Mouse (Mus musculus) embryo, embryonic 9.5 days (tissue): ENCODE results near the gene Ccdc61.

Experiments
- DNase-seq: peaks from one replicate; pipeline ENCODE4 v3.0.0-alpha.2; 2017; ENCODE audit errors: extremely low spot score

Gene Ccdc61

GRCm38 (mm10) chr7:18910241-18910831 is at the start of gene Ccdc61:
TSS of gene Ccdc61 (minus strand) at chr7:18910415.
- peak; percentile 99 for DNase-seq

DNA sequence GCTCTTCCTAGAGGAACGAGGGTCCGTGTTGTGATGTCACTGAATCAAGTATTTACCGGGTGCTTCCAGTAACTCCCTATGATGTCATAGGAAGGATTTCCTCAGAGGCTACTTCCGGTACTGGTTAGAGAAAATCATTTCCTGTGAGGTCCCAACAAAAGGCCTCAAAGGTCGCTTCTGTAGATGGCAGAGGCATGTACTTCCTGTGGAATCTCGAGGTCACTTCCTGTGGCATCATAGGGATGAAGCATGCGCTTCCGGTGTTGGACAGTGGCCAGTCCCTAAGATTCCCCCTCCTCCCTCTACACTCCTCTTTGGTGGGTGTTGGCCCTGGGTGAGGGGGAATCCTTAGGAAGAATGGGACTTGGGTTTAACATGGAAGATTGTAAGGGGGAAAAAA is 49.2 kb upstream of the Ccdc61 start:
- no peak for DNase-seq

DNA sequence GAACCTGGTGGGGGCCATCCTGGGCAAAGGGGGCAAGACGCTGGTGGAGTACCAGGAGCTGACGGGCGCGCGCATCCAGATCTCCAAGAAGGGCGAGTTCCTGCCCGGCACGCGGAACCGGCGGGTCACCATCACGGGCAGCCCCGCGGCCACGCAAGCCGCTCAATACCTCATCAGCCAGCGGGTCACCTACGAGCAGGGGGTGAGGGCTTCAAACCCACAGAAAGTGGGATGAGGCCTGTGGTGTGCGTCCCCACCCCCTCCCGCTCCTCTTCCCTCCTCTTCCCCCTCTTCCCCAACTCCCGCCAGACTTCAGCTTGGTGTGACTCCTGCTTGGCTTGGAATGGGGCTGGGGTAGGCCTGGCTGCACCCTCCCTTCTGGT is 48.2 kb upstream of the Ccdc61 start:
- DNase-seq: no peak

- peak; percentile 66 for DNase-seq
These were observed 47.6 kb upstream of the Ccdc61 start for GRCm38 (mm10) chr7:18957569-18958383.

DNA sequence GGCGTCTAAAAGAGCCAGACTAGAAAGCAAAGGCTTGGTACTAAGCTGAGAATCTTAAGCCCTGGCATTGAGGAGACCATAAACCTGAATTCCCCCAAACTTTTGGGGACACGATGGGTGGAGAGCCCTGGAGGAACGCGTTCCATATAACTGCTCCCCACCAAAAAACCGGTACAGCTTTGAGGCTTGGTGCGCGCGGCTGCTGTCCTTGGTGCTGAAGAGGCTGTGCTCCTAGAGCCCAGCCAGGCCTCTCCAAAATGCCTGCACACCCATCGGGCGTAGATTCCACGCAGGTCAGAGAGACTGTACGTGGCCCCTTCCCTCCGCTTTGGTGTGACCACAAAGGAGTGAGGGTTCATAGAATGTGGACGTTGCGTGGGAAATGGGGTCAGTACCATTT is 41.2 kb upstream of the Ccdc61 start:
- DNase-seq: peak; percentile 61

DNA sequence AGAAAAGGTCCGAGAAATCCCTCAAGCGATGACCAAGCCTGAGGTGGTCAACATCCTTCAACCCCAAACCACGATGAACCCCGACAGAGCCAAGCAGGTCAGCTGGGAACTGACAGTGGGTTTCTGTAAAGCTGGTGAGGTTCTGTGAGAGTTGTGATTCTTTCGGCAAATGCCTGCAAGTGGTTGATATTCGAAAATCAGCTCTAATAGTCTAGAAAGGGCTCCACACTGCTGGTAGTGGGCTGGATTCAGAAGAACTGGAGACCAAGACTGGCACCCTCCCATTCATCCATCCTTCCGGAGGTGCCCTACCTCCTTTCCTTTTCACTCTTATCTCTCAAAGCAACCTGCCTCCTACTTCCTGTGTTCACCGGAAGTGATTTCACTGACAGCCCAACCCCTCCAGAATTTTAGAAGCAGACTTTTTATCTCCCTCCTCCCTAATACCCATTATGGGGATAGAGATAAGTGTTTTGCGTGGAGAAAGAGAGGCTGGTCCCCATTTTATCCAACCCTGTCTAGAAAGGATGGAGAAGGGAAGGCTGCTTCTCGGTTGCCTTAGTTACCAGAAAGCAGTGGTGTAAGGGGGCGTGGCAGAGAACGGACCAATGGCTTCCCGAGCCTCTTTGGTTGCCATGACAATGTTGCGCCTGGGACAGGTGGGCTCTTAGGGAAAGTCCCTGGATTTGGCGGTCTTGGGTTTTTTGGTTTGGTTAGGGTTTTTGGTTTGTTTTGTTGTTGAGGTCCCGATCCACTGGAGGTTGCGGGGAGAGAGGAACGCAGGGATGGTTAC is 40.5 kb upstream of the Ccdc61 start:
- DNase-seq: peak; percentile 59

DNA sequence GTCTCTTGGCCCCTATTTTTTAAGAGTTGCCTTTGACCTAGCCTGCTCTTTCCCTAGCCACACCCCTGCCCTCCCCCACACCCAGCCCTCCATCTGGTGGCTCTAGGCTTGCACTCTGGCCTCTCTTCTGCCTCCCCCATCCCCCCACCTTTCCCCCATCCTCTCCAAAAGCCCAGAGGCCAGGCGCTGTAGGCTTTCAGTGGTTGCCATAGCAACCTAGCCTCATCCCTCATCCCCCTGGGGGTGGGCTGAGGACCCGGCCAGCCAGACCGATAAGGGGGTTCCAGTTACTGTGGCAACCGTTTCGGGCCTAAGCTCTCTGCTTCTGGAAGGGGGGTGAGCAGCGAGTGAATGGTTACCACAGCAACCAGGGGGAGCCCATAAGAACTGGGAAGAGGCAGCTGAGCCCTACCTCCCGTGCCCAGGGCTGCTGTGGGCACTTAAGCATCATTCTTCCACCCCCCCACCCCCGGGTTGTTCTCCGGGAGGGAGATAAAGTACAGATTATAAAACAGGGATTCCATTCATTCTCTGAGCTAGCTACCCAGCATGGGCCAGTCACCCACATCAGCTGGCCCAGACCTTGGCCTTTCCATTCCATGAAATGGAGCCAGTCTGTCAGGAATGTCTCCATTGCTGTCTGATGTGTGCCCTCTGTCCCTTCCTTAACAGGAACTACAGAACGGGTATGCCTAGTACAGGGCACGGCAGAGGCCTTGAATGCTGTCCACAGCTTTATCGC is 39.7 kb upstream of the Ccdc61 start:
- peak; percentile 74 for DNase-seq

- no peak for DNase-seq
These were observed 37.9 kb upstream of the Ccdc61 start for GRCm38 (mm10) chr7:18948151-18948550.

DNA sequence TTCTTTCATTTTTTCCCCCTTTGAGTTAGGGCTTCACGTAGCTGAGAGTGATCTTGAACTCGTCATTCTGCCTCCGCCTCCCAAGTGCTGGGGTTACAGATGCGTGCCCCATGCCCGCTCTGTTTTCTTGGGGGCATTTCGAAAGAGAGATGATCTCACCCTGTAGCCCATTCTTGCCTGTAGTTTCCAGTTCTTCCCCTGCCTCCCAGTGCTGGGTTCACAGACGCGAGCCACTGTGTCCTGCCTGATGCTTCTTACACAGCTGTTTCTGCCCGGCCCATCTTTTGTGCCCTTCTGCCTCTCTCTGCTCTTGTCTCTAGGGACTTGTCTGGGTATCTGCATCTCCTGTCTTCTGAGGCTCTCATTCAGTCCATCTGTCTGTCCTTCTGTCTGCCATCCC is 32.6 kb upstream of the Ccdc61 start:
- DNase-seq: no peak

DNA sequence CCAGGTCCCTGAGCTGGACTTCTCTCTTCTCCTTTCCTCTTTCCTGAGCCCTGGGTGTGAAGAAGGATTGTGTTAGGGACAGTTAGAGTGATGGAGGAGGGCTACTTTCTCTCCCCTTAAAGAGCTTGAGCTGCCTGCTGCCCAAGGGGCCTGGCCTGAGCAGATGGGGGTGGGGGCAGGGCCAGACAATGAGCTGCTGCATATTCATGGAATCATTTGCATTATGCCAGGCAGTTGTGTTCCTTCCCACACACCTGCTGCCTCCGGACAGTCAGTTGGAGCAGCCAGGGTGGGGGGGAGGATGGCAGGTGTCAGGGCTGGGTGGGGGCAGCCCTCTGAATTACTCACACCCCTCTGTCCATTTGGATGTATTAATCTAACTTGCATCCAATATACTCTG is 32.2 kb upstream of the Ccdc61 start:
- no peak for DNase-seq

GRCm38 (mm10) chr7:18927759-18928158 is 17.5 kb upstream of the Ccdc61 start:
- no peak for DNase-seq

GRCm38 (mm10) chr7:18926911-18927310 is 16.7 kb upstream of the Ccdc61 start:
- no peak for DNase-seq

DNA sequence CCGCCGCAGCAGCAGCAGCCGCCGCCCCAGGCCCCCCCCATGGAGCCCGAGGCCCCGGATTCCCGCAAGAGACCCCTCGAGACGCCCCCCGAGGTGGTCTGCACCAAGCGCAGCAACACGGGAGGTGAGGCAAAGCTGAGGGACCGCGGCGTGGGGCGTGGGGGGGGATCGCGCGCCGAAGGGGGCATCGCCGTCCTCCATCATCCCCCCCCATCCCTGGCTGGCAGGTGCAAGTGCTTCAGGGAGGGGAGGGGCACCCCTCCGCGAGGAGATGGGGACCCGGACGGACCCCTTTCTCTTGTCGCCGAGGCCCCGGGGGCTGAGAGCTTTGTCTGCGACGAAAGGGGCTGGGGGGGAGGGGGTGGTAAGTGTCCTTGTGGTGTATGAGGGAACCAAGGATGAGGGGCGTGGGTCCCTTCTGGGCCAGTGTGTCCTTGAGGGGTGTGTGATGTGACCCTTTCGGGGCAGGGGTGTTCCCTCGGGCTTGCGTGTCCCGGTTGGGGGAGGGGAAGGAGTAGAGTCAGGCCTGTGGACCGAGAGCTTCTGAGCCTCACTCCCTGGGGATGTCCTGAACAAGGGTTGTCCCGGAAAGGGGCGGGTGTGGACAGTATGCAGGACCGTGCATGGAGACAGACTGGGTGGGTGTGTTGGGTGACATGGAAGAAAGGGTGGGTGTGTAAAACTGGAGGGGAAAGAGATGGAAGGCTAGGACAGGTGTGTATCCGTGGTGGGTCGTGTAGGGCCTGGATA is 16.0 kb upstream of the Ccdc61 start:
- peak; percentile 45 for DNase-seq

GRCm38 (mm10) chr7:18925162-18925938 is 15.1 kb upstream of the Ccdc61 start, which contains the start of gene Nova2:
TSS of gene Nova2 (plus strand) at chr7:18925888.
- peak; percentile 94 for DNase-seq

DNA sequence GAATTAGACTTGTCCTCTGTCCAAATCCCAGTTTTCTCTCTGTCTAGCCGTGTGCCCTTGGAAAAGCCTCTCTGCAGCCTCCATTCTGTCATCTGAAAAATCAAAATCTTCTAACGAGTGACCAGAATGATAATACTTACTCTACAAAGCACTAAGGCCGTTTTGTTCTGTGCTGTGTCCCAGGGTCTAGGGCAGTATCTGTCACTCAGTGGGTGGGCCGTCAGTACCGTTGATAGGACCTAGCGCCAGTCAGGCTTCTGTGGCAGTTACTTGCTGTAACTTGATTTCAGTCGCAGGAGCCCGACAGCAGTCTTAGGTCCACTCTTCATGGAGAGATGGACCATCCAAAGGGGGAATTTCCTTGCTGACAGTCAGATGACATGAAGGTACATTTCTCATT is 14.1 kb upstream of the Ccdc61 start:
- no peak for DNase-seq

DNA sequence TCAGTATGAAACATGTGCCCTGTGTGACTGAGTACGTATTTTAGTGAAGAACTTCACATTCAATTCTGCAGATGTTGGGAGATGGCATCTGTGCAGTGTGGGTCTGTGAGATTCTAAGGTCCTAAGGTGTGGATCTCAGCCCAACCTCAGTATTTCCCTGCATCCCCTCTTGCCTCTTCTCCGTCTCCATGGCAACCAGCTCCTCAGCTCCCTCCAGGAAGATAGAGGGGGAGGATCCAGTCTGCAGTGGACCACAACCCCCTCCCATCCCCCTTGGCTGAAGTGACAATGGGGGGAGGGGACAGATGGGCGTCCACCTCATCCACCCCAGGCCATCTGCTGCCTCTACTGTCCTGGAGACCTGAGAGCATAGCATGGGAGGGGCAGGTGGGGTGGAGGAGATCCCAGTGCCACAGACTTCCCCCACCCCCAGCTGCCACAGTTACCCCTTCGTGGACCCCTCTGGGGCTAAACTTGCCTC is 13.5 kb upstream of the Ccdc61 start:
- peak; percentile 37 for DNase-seq

GRCm38 (mm10) chr7:18923267-18923666 is 13.1 kb upstream of the Ccdc61 start:
- DNase-seq: no peak

DNA sequence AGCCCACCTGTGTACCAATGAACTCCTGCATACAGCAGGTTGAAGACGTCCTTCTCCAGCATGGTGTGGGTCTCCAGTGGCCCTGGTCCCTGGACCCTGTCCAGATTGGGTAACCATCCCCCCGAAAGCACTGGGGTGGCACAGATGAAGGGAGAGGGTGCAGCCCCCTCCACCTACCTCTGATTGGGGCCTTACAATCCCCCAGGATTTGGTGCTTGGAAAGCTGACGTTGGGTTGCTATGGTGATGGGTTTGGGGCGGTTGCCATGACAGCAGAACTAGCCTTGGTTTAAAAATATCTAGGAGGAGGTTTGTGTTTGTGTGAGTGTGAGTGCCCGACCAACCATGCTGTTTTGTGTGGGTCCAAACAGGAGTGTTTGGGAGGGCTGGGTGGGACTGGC is 12.6 kb upstream of the Ccdc61 start:
- peak; percentile 32 for DNase-seq

- DNase-seq: peak; percentile 61
These were observed 10.9 kb upstream of the Ccdc61 start for GRCm38 (mm10) chr7:18921069-18921468.

DNA sequence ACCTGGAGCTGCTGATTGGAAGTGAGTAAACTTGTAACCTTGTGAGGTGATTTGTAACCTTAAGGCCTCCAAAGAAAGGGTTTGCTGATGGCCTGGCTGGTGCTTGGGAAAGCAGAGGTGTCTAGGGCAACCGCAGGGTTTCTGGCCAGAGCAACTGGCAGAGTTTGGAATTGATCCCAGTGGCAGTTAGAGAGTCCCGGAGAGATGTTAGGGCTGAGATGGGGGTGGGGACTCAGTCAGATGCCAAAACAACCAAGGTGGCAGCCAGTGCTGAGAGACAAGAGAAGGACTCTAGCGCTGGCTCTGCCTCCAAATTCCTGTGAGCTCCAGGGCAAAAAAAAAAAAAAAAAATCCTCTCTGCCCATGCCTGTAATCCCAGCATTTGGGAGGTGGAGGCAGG is 7.7 kb upstream of the Ccdc61 start:
- DNase-seq: no peak
